Mouse (Mus musculus): Measurements from ENCODE around the gene Plk5.

- TF ChIP-seq CTCF (IDR thresholded peaks at IDR 0.05): no peak
- no peak for TF ChIP-seq POLR2A (IDR thresholded peaks at IDR 0.05; ENCODE audit: insufficient read depth, low read depth, low read length)
Observed at GRCm38 (mm10) chr10:80372706-80373105, 16.4 kb downstream of the Plk5 start.

Measured in heart, adult 2 months (tissue).